Mouse (Mus musculus) mesoderm, embryonic 11.5 days (tissue): ENCODE measurements around the gene Msantd4.
"Not testable (repeated sequence)": the region's sequence is repeated elsewhere in the genome, so short reads cannot be mapped to it uniquely, and the experiment has no call there.

Source experiments
- DNase-seq: peaks from one replicate; pipeline ENCODE4 v3.0.0-alpha.2; 2012; ENCODE audit warnings: low read depth, low spot score

Gene Msantd4

DNA sequence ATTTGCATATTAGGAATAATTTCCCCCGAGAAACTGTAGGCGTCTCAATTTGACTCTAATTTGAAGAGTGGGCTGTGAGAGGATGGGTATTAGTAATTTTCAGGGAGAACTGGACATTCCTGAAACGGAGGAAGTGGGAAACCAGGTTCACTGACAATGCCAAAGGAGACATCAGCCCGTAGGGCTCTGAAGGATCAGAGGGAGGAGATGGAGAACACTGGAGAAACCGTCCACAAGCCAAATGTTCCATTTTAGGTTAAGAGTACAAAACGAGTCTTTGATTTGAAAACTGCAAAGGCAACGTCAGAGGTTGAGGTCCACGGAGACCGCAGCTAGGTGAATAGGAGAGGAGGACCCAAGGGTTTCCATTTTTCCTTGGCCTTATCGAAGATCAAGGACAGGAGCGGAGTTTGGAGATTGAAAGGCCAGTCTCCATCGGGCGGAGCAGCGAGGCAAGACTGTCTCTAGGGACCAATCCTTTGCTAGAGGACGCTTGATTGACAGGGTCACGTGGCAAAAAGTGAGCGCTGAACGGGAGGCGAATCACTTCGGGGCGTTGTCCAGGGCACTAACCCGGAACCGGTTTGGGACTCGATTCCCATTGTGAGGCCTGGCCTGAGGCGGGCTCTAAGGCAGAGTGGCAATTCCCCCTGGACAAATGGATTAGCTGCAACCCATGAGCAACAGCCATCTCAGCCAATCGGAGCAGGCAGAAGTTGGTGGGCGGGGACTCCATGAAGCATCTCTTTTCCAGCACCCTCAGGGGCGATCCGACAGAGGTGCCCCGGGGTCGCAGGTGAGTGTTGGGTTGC lies at the start of gene Msantd4:
Msantd4 (plus strand) TSS at position 735 of the 812 bp plus-strand sequence.
- DNase-seq = peak; percentile 99

DNA sequence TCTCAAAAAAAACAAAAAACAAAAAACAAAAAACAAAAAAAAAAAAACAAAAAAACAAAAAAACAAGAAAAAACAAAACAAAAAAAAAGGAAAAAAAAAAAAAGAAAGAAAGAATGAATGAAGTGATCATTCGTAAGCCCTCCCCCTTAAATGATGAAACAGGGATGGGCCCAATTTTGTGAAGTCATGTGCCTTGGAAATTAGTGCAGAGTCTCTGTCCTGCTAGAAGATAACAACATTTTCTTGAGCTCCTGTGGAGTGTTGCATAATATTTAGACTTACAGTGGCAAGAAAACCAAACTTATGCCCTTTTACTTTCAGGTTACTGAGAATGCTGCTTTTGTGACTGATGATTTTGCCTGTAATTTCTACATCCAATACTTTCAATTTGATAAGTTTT lies 23.2 kb upstream of the Msantd4 start:
- no peak for DNase-seq

DNA sequence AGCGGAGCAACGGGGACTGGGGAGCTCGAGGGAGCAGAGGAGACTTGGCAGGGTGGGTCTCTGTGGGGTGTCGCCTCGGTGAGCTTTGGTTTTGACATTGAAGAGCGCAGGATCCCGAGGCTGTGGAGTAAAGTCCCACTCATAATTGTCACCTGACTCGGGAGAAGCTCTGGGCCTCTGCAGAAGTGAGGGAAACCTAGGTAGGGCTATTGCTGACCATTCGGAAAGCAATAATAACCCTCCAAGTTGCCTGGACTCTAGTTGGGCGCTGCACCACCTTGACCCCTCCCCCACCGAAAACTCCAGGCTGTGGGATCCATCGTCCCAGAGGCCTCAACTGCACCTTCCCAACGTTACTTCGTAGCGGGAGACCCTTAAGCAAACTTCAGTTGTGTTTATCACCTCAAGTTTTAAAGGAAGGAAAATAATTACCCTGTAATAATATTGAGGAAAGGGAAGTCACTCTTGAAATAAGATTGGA lies 318 bp downstream of the Msantd4 start:
- DNase-seq = no peak

DNA sequence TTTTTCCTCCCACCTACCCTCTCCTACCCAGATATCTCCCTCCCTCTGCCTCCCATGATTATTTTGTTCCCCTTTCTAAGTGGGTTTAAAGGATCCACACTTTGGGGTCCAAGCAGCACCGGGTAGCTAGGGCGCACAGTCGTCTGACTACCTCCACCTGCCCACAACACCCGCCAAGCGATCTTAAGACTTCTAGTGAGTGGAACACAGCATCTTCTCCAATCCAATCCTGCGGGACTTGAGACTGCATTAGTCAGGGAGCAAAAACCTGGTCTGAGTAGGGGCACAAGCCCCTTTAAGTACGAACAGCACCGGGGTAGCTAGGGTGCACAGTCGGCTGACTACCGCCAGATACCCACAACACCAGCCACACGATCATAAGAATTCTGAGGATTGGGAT lies 24.4 kb downstream of the Msantd4 start:
- DNase-seq = not testable (repeated sequence)
